Mouse (Mus musculus) thymus, adult 2 months (tissue): ENCODE measurements around the gene Raly.

Source experiments
- CTCF ChIP-seq: fragments of 200-500 bp; IDR thresholded peaks from 2 replicates; pipeline ENCODE4 v1.5.1; 2012; ENCODE audit warnings: mild to moderate bottlenecking, control low read depth, low read length, moderate library complexity, borderline replicate concordance; ENCODE audit not compliant: control insufficient read depth, poor library complexity, insufficient read depth; ENCODE audit errors: extremely low read depth
- POLR2A ChIP-seq: fragments of 200-500 bp; IDR thresholded peaks from 2 replicates; pipeline ENCODE4 v1.6.1; 2012; ENCODE audit warnings: mild to moderate bottlenecking, low read length, control low read depth, moderate library complexity; ENCODE audit not compliant: control insufficient read depth, poor library complexity, insufficient read depth; ENCODE audit errors: extremely low read depth

GRCm38 (mm10) chr2:154782856-154783650, 7.8 kb upstream of the Raly start:
- no peak for TF ChIP-seq POLR2A
- TF ChIP-seq CTCF, result no peak
